Mouse (Mus musculus) C2C12 (cell line): ENCODE data around the gene Mum1.

Source experiments
- CTCF ChIP-seq: IDR thresholded peaks from one replicate; pipeline ENCODE4 v1.5.1; 2011; ENCODE audit not compliant: control insufficient read depth, insufficient read depth, insufficient read length
- MYOD1 ChIP-seq: IDR thresholded peaks from one replicate; pipeline ENCODE4 v1.6.1; 2011; ENCODE audit warnings: low read depth; ENCODE audit not compliant: control insufficient read depth, insufficient read length

GRCm38 (mm10) chr10:80282481-80283441 is 56.5 kb downstream of the Mum1 start:
- TF ChIP-seq CTCF (no peak), MYOD1 (no peak)
